Mouse (Mus musculus): ENCODE results near the gene Fam131c. TPM values are rescaled to one million over a fixed set of nuclear protein-coding genes. Genes with fewer than 3 reads are reported as not detected.
A peak's percentile ranks its signal among the peaks of the same experiment; 100 is the strongest.

The Fam131c gene
- total RNA-seq, 2 experiments from 2014 or later: 5.4 to 5.5 TPM

GRCm38 (mm10) chr4:141352986-141353385, 15.0 kb upstream of the Fam131c start:
- no peak for DNase-seq (ENCODE audit: low spot score in 2 of 2)
- intact Hi-C loops (cut with DNase I): no loop called here

GRCm38 (mm10) chr4:141353868-141354267, 14.2 kb upstream of the Fam131c start:
- intact Hi-C loops (cut with DNase I): no loop called here

GRCm38 (mm10) chr4:141357811-141358210, 10.2 kb upstream of the Fam131c start:
- intact Hi-C loops (cut with DNase I): no loop called here

More at GRCm38 (mm10) chr4:141353868-141354267, 14.2 kb upstream of the Fam131c start:
- DNase-seq (ENCODE audit: low spot score in 2 of 2): no peak

DNA sequence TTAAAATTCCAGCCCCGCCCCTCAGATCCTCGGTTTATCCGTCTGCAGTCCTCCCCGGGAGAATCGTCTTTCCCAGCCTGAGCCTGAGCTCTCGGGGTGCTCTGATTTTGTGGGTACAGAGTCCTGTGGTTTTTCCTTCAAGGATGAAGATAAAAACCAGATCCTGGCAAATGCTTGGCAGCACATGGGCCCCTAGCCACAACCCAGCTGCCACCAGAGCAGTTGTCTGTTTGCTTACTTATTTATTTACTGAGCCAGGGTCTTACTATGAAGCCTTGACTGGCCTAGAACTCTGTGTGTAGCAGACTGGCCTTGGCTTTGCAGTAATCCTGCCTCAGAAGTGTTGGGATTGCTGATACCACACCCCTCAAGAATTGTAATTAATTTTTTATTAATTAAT, 8.8 kb upstream of the Fam131c start:
- intact Hi-C loops (cut with DNase I): no loop called here
- no peak for DNase-seq (ENCODE audit: low spot score in 2 of 2)

More at GRCm38 (mm10) chr4:141357811-141358210, 10.2 kb upstream of the Fam131c start:
- DNase-seq (ENCODE audit: low spot score in 2 of 2): no peak

- DNase-seq (ENCODE audit: low spot score in 2 of 2): no peak
- intact Hi-C loops (cut with DNase I): loop anchor here (5.0 kb wide), 2 partner anchors 159 to 214 kb away; partner anchors contain the start of gene Fbxo42
Observed at GRCm38 (mm10) chr4:141360846-141361245, 7.2 kb upstream of the Fam131c start.

DNA sequence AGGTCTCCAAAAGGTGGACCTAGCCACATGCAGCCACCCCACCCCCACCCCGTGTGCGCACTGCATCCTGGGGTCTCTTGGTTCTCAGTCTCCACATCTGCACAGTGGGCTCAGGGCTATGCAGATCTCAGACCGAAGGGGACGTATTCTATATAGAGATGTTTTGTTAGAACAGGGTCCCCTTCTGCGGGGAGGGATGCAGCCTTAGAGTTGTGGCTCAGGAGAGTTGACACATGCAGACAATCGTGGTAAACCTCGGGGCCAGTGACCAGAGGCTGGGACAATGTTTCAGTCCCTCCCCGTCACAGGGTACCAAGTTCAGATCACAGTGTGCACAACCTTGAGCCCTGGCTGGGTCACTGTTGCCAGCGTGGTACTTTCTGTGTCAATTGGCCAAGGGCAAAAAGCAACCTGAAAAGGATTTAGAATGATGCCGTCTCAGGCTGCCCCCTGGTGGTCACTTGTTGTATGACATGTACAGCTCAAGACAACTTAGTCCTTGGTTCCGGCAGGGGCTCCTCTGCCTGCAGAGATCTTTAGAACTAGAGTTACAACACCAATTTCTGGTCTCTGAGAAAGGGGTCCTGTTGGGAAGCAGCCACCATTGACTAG, 5.0 kb upstream of the Fam131c start:
- peak; percentile 75 to 88 for DNase-seq (ENCODE audit: low spot score in 2 of 2)
- intact Hi-C loops (cut with DNase I): loop anchor here (1.0 to 5.0 kb wide), 3 partner anchors 90 to 216 kb away; partner anchors contain the start of gene Fbxo42

DNA sequence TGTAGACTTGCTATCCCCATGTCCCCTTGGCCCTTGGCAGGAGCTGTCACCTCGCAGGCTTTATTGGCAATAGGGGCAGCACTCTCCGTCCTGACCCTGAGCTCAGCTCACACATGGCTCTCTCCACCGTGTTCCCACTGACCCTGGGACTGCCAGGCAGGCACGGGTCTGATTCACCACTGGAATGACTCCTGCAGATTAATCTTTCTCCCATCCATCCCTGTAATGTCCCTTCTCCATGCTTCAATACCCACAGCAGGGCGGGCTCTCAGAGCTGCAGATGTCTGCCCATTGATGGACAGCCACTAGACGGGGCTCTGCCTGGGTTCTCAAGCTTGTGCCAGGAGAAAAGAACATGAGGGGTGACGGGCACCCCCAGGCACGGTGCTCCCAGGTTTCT, 2.9 kb upstream of the Fam131c start:
- no peak for DNase-seq (ENCODE audit: low spot score in 2 of 2)
- intact Hi-C loops (cut with DNase I): no loop called here

DNA sequence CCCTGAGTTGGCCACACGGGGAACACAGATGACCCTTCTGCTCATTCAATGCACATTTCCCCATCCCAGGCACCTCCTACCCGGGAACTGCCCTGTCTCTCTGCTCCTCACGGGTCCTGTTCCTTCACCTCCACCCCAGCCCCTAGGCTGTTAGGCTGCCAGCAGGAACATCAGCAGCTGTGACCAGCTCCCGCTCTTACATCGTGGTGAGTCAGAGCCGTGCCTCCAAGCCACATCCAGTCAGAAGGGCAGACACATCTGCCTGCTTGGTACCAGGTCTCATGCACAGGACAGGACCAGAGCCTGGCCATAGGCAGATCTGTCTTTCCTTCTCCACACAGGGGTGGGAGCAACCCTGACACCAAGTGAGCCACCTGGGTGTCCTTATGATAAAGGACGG, 2.1 kb upstream of the Fam131c start:
- intact Hi-C loops (cut with DNase I): no loop called here
- no peak for DNase-seq (ENCODE audit: low spot score in 2 of 2)

DNA sequence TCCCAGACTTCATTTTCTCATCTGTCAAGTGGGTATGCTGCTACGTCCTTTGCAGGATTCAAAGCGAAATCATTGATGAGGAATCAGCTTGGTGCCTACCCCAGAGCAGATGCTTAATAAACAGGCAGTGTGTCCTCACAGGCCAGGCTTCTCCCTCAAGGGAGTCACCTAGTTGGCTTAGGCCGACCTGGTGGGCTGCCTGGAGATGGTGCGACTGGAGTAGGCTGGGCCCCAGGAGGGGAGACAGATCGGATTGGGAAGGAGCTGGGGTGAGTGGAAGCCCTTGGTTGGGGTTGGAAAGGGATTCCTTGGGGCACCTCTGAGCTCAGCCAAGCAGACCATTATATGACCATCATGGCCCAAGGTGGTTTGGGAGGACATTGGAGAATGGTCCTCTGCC, 4.4 kb downstream of the Fam131c start:
- intact Hi-C loops (cut with DNase I): no loop called here
- DNase-seq (ENCODE audit: low spot score in 2 of 2): no peak

GRCm38 (mm10) chr4:141379674-141380073, 11.7 kb downstream of the Fam131c start:
- no peak for DNase-seq (ENCODE audit: low spot score in 2 of 2)
- intact Hi-C loops (cut with DNase I): no loop called here

- no peak for DNase-seq (ENCODE audit: low spot score in 2 of 2)
- intact Hi-C loops (cut with DNase I): no loop called here
Observed at GRCm38 (mm10) chr4:141382406-141382805, 14.4 kb downstream of the Fam131c start.

DNA sequence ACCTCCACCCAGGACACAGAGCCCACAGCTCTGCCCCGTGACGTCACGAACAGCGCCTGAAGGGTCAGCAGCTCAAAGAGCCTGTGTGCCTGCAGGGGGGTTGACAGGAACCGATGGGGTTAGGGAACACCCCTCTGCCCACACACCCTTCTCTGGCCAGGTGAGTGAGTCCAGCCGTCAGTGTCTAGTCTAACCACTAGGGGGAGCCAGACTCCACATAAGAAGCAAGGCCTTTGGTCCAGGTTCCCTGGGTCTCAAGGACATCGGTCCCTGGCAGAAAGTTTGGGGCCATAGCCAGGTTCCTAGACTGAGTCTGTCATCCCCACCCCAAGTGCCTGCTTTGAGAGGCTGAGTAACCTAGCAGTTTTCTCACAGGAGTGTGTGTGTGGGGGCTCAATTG, 17.3 kb downstream of the Fam131c start:
- DNase-seq (ENCODE audit: low spot score in 2 of 2): peak in 1 of 2 experiments; percentile 49

DNA sequence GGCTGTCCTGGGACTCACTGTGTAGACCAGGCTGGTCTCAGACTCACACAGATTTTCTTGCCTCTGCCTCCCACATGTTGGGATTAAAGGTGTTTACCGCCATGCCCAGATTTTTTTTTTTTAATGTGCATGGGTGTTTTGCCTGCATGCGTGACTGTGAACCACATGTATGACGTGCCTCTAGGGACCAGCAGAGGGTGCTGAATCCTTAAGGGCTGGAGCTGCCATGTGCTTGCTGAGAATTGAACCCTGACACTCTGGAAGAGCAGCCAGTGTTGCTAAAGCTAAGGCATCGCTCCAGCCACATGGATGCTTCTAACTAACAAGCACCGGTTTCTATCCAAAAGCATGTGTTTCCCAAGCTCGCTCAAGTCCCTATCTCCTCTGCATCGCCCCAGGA, 18.1 kb downstream of the Fam131c start:
- intact Hi-C loops (cut with DNase I): loop anchor here (5.0 kb wide), 1 partner anchor 191 kb away; no protein-coding TSS in a partner anchor
- DNase-seq (ENCODE audit: low spot score in 2 of 2): no peak

More for the DNA sequence above, 17.3 kb downstream of the Fam131c start:
- intact Hi-C loops (cut with DNase I): loop anchor here (5.0 kb wide), 1 partner anchor 192 kb away; no protein-coding TSS in a partner anchor

DNA sequence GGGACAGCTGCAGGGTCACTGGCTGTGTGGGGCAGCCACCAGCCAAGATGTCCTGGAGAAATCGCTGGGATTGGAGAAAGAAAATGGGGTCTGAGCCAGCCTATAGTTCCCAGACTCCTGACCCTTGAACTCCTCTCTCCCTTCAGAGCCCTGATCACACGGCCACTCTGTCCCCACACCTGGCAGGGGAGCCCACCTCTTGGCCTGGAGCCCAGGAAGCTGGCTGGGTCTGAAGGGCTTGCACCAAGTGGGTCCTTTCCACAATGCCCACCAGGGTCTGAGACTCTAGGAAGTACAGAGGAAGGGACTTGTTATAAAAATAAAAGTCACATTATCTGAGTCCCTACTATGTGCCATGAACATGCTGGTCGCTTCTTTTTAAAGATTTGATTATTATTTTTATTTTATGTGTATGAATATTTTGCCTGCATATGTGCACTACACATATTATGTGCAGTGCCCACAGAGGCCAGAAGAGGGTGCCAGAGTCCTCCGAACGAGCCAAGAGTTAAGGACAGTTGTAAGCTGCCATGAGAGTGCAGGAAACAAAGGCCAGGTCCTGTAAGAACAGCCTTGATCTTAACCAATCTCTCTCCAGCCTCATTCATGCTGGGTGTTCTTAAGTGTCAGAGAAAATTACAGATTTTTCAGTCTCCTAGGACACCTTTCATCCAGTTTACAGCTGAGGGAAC, 19.2 kb downstream of the Fam131c start:
- DNase-seq (ENCODE audit: low spot score in 2 of 2): peak; percentile 69 to 86
- intact Hi-C loops (cut with DNase I): loop anchor here (5.0 kb wide), 1 partner anchor 190 kb away; no protein-coding TSS in a partner anchor

DNA sequence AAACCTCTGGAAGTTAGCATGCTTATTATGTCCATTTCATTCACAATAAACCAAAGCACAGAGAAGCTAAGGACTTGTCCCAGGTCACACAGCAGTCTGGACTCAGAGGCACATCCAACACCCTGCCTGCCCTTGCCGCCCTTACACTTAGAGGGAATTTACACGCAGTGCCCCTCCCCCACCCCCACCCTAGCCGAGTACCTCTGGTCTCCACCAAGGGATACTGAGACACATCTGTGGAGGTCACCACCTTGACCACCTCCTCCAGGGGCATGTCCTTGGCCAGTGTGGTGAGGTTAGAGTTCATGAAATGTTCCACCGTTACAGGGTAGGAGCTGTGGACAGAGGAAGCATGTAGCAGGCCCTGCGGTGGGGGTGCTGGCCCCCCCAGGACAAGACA, 19.9 kb downstream of the Fam131c start:
- intact Hi-C loops (cut with DNase I): loop anchor here (5.0 kb wide), 1 partner anchor 189 kb away; no protein-coding TSS in a partner anchor
- DNase-seq (ENCODE audit: low spot score in 2 of 2): no peak

DNA sequence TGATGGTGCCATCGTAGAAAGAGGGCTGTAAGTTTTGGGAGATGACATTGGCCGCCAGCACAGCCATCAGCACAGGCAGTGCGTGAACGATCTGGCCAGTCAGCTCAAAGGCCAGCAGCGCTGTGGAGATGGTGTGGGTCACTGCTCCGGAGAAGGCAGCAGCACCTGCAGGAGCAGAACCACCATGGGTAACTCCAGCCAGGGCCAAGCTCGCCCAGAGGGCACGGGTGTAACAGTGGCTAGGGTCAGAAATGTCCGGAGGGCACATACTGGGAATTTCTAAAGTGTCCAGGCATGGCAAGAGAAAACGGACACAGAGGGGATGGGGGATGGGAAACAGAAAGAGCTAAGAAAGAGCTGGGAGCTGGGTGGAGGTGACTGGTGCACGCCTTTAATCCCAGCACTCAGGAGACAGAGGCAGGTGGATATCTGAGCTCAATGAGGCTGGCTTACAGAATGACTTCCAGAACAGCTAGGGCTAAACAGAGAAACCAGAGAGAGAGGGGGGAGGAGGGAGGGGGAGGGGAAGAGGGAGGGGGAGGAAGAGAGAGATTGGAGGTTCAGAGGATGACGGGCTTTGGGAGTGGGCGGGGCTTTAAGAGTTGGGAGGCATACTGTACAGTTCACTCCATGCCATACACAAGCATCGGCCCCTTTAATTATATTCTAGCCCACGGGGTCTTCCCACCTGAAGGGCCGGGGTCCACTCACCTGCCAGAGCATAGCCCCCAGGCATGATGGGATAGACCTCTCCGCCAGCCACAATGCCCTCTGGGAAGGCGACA, 21.5 kb downstream of the Fam131c start:
- no peak for DNase-seq (ENCODE audit: low spot score in 2 of 2)
- intact Hi-C loops (cut with DNase I): loop anchor here (5.0 to 10.0 kb wide), 2 partner anchors 188 to 455 kb away; partner anchors contain the start of gene Ctrc

DNA sequence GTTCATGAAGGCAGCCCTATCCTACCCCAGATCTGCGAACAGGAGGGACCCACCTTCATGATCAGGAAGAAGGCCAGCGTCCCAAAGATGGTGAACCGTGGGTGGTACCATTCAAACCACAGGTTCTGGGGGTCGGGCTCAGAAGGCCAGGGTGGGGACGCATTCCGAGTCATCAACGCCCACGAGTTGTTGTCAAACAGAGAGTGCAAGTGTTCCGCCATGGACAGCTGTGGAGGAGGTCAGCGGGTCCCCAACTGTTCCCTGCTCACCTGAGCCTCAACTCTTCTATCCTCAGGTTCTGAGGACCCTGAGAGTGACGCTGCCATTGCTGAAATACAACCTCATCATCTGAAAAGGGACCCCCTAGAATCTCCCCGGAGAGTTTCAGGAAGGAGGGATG, 23.3 kb downstream of the Fam131c start:
- no peak for DNase-seq (ENCODE audit: low spot score in 2 of 2)
- intact Hi-C loops (cut with DNase I): loop anchor here (10.0 kb wide), 1 partner anchor 454 kb away; the partner anchor contains the start of gene Ctrc

DNA sequence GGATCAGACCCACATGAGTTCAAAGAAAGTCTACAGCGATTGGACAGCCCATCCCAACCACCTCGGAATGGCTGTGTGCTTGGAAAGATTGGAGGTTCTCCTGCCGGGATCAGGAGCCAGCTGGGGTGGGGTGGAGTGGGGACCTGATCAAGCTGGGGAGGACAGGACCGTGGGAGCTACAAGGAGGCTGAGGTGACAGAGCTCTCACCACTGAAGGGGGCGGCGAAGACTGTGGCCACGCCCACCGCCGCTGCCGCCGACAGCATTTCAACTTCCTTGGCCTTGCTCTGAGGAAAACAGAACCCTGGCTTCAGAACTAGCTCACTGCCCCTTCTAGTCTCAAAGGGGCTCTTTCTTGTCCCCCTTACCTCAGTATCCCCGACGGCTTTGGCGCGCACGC, 26.7 kb downstream of the Fam131c start:
- intact Hi-C loops (cut with DNase I): loop anchor here (10.0 kb wide), 1 partner anchor 450 kb away; the partner anchor contains the start of gene Ctrc
- no peak for DNase-seq (ENCODE audit: low spot score in 2 of 2)

DNA sequence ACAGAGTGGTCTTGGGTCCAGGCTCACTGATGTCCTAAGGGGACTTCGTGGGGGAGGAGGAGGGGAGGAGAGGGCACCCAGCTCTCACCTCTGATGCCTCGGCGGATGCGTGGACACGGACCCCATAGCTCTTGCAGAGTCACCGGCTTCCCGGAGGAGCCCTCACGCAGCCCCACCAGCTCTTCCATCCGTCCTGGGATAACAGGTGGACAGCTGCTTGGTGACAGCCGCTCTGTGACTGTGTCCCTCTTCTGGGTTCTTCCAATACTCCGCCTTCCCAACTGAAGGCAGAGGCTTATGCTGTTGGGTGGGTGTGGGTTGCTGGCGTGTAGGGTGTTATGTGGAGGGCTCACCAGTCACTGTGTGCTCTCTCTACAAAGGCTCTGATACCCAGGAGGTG, 29.8 kb downstream of the Fam131c start:
- DNase-seq (ENCODE audit: low spot score in 2 of 2): no peak
- intact Hi-C loops (cut with DNase I): loop anchor here (10.0 kb wide), 1 partner anchor 447 kb away; the partner anchor contains the start of gene Ctrc

DNA sequence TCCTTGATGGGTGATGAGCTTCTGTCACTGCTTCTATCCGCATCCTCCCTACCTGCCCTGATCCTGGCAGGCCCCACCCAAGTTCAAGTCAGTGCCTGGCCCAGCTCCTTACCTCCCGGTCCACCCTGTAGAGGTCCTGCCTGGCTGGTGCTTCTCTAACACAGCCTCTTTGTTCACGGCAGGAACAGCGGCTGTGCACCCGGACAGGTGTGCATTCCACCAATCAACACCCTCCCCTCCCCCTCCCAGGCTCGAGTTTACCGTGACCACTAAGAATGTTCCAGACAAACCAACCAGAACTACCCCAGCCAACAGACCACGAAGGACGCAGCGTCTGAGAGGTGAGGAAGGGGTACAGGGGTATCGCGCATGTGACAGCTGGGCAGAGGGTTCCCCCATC, 30.5 kb downstream of the Fam131c start, which contains the start of gene Clcnka:
Clcnka (minus strand) TSS at position 180 of the 400 bp plus-strand sequence.
- no peak for DNase-seq (ENCODE audit: low spot score in 2 of 2)
- intact Hi-C loops (cut with DNase I): loop anchor here (10.0 kb wide), 1 partner anchor 446 kb away; the partner anchor contains the start of gene Ctrc

All from left cerebral cortex, postnatal 14 days (tissue).